Mouse (Mus musculus) heart, embryonic 16.5 days (tissue): ENCODE data around the gene Olfr1026. TPM values are rescaled to one million over a fixed set of nuclear protein-coding genes. Genes with fewer than 3 reads are reported as not detected.

ENCODE experiments used
- ATAC-seq: fragments of 200-750 bp; cut with Nextera tagmentation; replicated peaks from 2 replicates; pipeline ENCODE4 v1.8.0; 2017; ENCODE audit warnings: moderate number of reproducible peaks; ENCODE audit not compliant: insufficient read depth, low FRiP score; ENCODE audit errors: extremely low read depth
- H3K27ac ChIP-seq: fragments of 300-500 bp; sonication (generic); 2 replicates; pipeline ENCODE4 v1.5.1; 2014; ENCODE audit warnings: mild to moderate bottlenecking, low read length, control low read depth, moderate library complexity
- H3K27me3 ChIP-seq: fragments of 300-500 bp; sonication (generic); 2 replicates; pipeline ENCODE4 v1.6.1; 2014; ENCODE audit warnings: low read length, mixed read lengths; ENCODE audit not compliant: control insufficient read depth, insufficient read depth
- H3K36me3 ChIP-seq: fragments of 300-500 bp; sonication (generic); 2 replicates; pipeline ENCODE4 v1.6.1; 2014; ENCODE audit not compliant: control insufficient read depth, insufficient read depth
- H3K4me1 ChIP-seq: fragments of 300-500 bp; sonication (generic); 2 replicates; pipeline ENCODE4 v1.6.1; 2014; ENCODE audit warnings: low read length, mixed read lengths; ENCODE audit not compliant: control insufficient read depth, insufficient read depth
- H3K4me2 ChIP-seq: fragments of 300-500 bp; sonication (generic); 2 replicates; pipeline ENCODE4 v1.6.1; 2014; ENCODE audit warnings: low read depth, mild to moderate bottlenecking, control low read depth, low read length
- H3K4me3 ChIP-seq: fragments of 300-500 bp; sonication (generic); 2 replicates; pipeline ENCODE4 v1.5.1; 2014; ENCODE audit warnings: mild to moderate bottlenecking, control low read depth, low read length
- H3K9ac ChIP-seq: fragments of 300-500 bp; sonication (generic); 2 replicates; pipeline ENCODE4 v1.6.1; 2014; ENCODE audit warnings: low read length, control low read depth
- H3K9me3 ChIP-seq: fragments of 300-500 bp; sonication (generic); replicated peaks from 2 replicates; pipeline ENCODE4 v1.6.1; 2016; ENCODE audit warnings: low read length; ENCODE audit not compliant: control insufficient read depth
- WGBS: fragments of 180-500 bp; shearing (Covaris S2); extraction: QIAGEN DNeasy Blood & Tissue Kit; methylation state at CpG from one replicate; pipeline ENCODE4 v1.1.7; 2014; 5-methylcytosine and 5-hydroxymethylcytosine counted together
- polyA plus RNA-seq: library from polyadenylated mRNA; unstranded; fragments of >200 nt; fragmentation: Nextera tagmentation; extraction: Ambion mirVana; gene quantifications from 2 replicates; pipeline ENCODE4 v1.2.1, GENCODE M21; 2015

Olfr1026 gene
- not detected in 2 replicates for polyA plus RNA-seq

GRCm38 (mm10) chr2:85921258-85921657, at the start of gene Olfr1026:
Gene Olfr1026, plus strand, starts transcription at chr2:85921558.
- no peaks in the 10 kb centered on the region for H3K36me3 ChIP-seq
- no peaks in the 10 kb centered on the region for H3K27me3 ChIP-seq
- ATAC-seq, result no peak
- 81% methylated on average over 3 of the region's 3 CpGs for WGBS
- no peaks in the 10 kb centered on the region for H3K4me1 ChIP-seq
- no peak within 1 kb of the TSS for H3K27ac ChIP-seq
- no peak within 1 kb of the TSS for H3K9ac ChIP-seq
- no peaks in the 10 kb centered on the region for H3K9me3 ChIP-seq
- H3K4me2 ChIP-seq, result no peak within 1 kb of the TSS
- no peak within 1 kb of the TSS for H3K4me3 ChIP-seq

GRCm38 (mm10) chr2:85885340-85885739, 36.0 kb upstream of the Olfr1026 start, which contains the start of gene Olfr1023:
Gene Olfr1023, plus strand, starts transcription at chr2:85885640.
- 68% methylated on average over 2 of the region's 2 CpGs for WGBS
- Histone ChIP-seq H3K4me2 (no peak within 1 kb of the TSS), H3K4me1 (no peaks in the 10 kb centered on the region), H3K9ac (no peak within 1 kb of the TSS), H3K36me3 (no peaks in the 10 kb centered on the region), H3K27ac (no peak within 1 kb of the TSS), H3K4me3 (no peak within 1 kb of the TSS), H3K9me3 (no peaks in the 10 kb centered on the region), H3K27me3 (no peaks in the 10 kb centered on the region)
- no peak for ATAC-seq

GRCm38 (mm10) chr2:85904952-85905351, 16.4 kb upstream of the Olfr1026 start, which contains the start of gene Olfr1024:
Gene Olfr1024, minus strand, starts transcription at chr2:85905052.
- WGBS, result 75% methylated on average over 3 of the region's 3 CpGs
- H3K27ac ChIP-seq, result no peak within 1 kb of the TSS
- no peak for ATAC-seq
- H3K27me3 ChIP-seq, result no peaks in the 10 kb centered on the region
- no peak within 1 kb of the TSS for H3K4me3 ChIP-seq
- H3K4me2 ChIP-seq, result no peak within 1 kb of the TSS
- no peak within 1 kb of the TSS for H3K9ac ChIP-seq
- H3K9me3 ChIP-seq, result no peaks in the 10 kb centered on the region; the same call in 1 of the 2 replicates
- no peaks in the 10 kb centered on the region for H3K36me3 ChIP-seq
- no peaks in the 10 kb centered on the region for H3K4me1 ChIP-seq

GRCm38 (mm10) chr2:85913197-85913596, 8.2 kb upstream of the Olfr1026 start:
- H3K4me3 ChIP-seq, result no peak overlapping the region
- H3K9me3 ChIP-seq, result no peaks in the 10 kb centered on the region
- no peak overlapping the region for H3K9ac ChIP-seq
- no peaks in the 10 kb centered on the region for H3K4me1 ChIP-seq
- no peak for ATAC-seq
- H3K27ac ChIP-seq, result no peak overlapping the region
- no peaks in the 10 kb centered on the region for H3K36me3 ChIP-seq
- H3K4me2 ChIP-seq, result no peak overlapping the region
- H3K27me3 ChIP-seq, result no peaks in the 10 kb centered on the region

- Histone ChIP-seq H3K4me1 (no peaks in the 10 kb centered on the region), H3K4me2 (no peak within 1 kb of the TSS), H3K9ac (no peak within 1 kb of the TSS), H3K36me3 (no peaks in the 10 kb centered on the region), H3K27ac (no peak within 1 kb of the TSS), H3K27me3 (no peaks in the 10 kb centered on the region), H3K4me3 (no peak within 1 kb of the TSS), H3K9me3 (no peaks in the 10 kb centered on the region)
- no peak for ATAC-seq
- WGBS, result 45% methylated on average over 1 of the region's 1 CpGs
Measured at GRCm38 (mm10) chr2:85914893-85915292, 6.5 kb upstream of the Olfr1026 start, which contains the start of gene Olfr1025-ps1. Gene Olfr1025-ps1, plus strand, starts transcription at chr2:85915193.

- ATAC-seq, result no peak
- no peak within 1 kb of the TSS for H3K4me2 ChIP-seq
- no peaks in the 10 kb centered on the region for H3K36me3 ChIP-seq
- H3K4me3 ChIP-seq, result no peak within 1 kb of the TSS
- 56% methylated on average over 1 of the region's 1 CpGs for WGBS
- H3K4me1 ChIP-seq, result no peaks in the 10 kb centered on the region
- H3K9me3 ChIP-seq, result no peaks in the 10 kb centered on the region
- no peak within 1 kb of the TSS for H3K9ac ChIP-seq
- no peaks in the 10 kb centered on the region for H3K27me3 ChIP-seq
- no peak within 1 kb of the TSS for H3K27ac ChIP-seq
Measured at GRCm38 (mm10) chr2:85950137-85950536, 28.8 kb downstream of the Olfr1026 start, which contains the start of gene Olfr1028. Gene Olfr1028, plus strand, starts transcription at chr2:85950437.

- no peak within 1 kb of the TSS for H3K9ac ChIP-seq
- no peak within 1 kb of the TSS for H3K27ac ChIP-seq
- no peaks in the 10 kb centered on the region for H3K4me1 ChIP-seq
- H3K4me2 ChIP-seq, result no peak within 1 kb of the TSS
- no peaks in the 10 kb centered on the region for H3K36me3 ChIP-seq
- no peaks in the 10 kb centered on the region for H3K27me3 ChIP-seq
- no peaks in the 10 kb centered on the region for H3K9me3 ChIP-seq
- ATAC-seq, result no peak
- no peak within 1 kb of the TSS for H3K4me3 ChIP-seq
- 74% methylated on average over 2 of the region's 2 CpGs for WGBS
Measured at GRCm38 (mm10) chr2:85973595-85973994, 52.2 kb downstream of the Olfr1026 start, which contains the start of gene Olfr1029. Gene Olfr1029, plus strand, starts transcription at chr2:85973895.

Other genes starting within 250 kb of the Olfr1026 start
- gene Olfr1006, start 242.8 kb upstream of the Olfr1026 start, polyA plus RNA-seq, result not detected in 2 replicates
- gene Olfr1008, start 232.1 kb upstream of the Olfr1026 start, polyA plus RNA-seq, result not detected in 2 replicates
- not detected in 2 replicates for gene Olfr1009, start 206.1 kb upstream of the Olfr1026 start, polyA plus RNA-seq
- not detected in 2 replicates for gene Olfr1012, start 158.8 kb upstream of the Olfr1026 start, polyA plus RNA-seq
- not detected in 2 replicates for gene Olfr1013, start 154.5 kb upstream of the Olfr1026 start, polyA plus RNA-seq
- gene Olfr1014, start 148.8 kb upstream of the Olfr1026 start, polyA plus RNA-seq, result not detected in 2 replicates
- not detected in 2 replicates for gene Olfr1015, start 139.5 kb upstream of the Olfr1026 start, polyA plus RNA-seq
- not detected in 2 replicates for gene Olfr1016, start 119.0 kb upstream of the Olfr1026 start, polyA plus RNA-seq
- gene Olfr1018, start 103.1 kb upstream of the Olfr1026 start, polyA plus RNA-seq, result not detected in 2 replicates
- not detected in 2 replicates for gene Olfr1019, start 76.1 kb upstream of the Olfr1026 start, polyA plus RNA-seq
- not detected in 2 replicates for gene Olfr1020, start 74.5 kb upstream of the Olfr1026 start, polyA plus RNA-seq
- not detected in 2 replicates for gene Olfr1022, start 53.0 kb upstream of the Olfr1026 start, polyA plus RNA-seq
- not detected in 2 replicates for gene Olfr1023, start 35.9 kb upstream of the Olfr1026 start, polyA plus RNA-seq
- gene Olfr1024, start 16.5 kb upstream of the Olfr1026 start, polyA plus RNA-seq, result not detected in 2 replicates
- not detected in 2 replicates for gene Olfr1025-ps1, start 6.4 kb upstream of the Olfr1026 start, polyA plus RNA-seq
- not detected in 2 replicates for gene Olfr1028, start 28.9 kb downstream of the Olfr1026 start, polyA plus RNA-seq
- not detected in 2 replicates for gene Olfr1029, start 52.3 kb downstream of the Olfr1026 start, polyA plus RNA-seq
- gene Olfr1030, start 57.7 kb downstream of the Olfr1026 start, polyA plus RNA-seq, result not detected in 2 replicates
- not detected in 2 replicates for gene Olfr1031, start 68.7 kb downstream of the Olfr1026 start, polyA plus RNA-seq
- gene Olfr1032, start 84.0 kb downstream of the Olfr1026 start, polyA plus RNA-seq, result not detected in 2 replicates
- 6.3 and 6.4 TPM in 2 replicates for gene Olfr1033, start 99.1 kb downstream of the Olfr1026 start, polyA plus RNA-seq
- gene Olfr1034, start 124.3 kb downstream of the Olfr1026 start, polyA plus RNA-seq, result 0.07 TPM in 1 of 2 replicates, not detected in the other
- gene Olfr1036, start 152.4 kb downstream of the Olfr1026 start, polyA plus RNA-seq, result not detected in 2 replicates
- not detected in 2 replicates for gene Olfr1037, start 165.8 kb downstream of the Olfr1026 start, polyA plus RNA-seq
- not detected in 2 replicates for gene Olfr1039, start 214.4 kb downstream of the Olfr1026 start, polyA plus RNA-seq
- not detected in 2 replicates for gene Olfr1040, start 225.2 kb downstream of the Olfr1026 start, polyA plus RNA-seq
- not detected in 2 replicates for gene Olfr1042, start 240.3 kb downstream of the Olfr1026 start, polyA plus RNA-seq
- gene Olfr1043, start 246.0 kb downstream of the Olfr1026 start, polyA plus RNA-seq, result not detected in 2 replicates